Mouse (Mus musculus) embryonic facial prominence, embryonic 14.5 days (tissue): Measurements from ENCODE around the gene Socs7. TPM values are rescaled to one million over a fixed set of nuclear protein-coding genes. Genes with fewer than 3 reads are reported as not detected.

Source experiments
- ATAC-seq: fragments of 200-750 bp; cut with Nextera tagmentation; 2 replicates; pipeline ENCODE4 v1.8.0; 2017; ENCODE audit warnings: low read depth, moderate number of reproducible peaks, moderate TSS enrichment
- DNase-seq: peaks from one replicate; pipeline ENCODE4 v3.0.0-alpha.2; 2015; ENCODE audit warnings: low spot score
- H3K27ac ChIP-seq: fragments of 300-500 bp; sonication (generic); replicated peaks from 2 replicates; pipeline ENCODE4 v1.5.1; 2014; ENCODE audit warnings: low read depth, mild to moderate bottlenecking, low read length, moderate library complexity
- H3K27me3 ChIP-seq: fragments of 300-500 bp; sonication (generic); replicated peaks from 2 replicates; pipeline ENCODE4 v1.6.1; 2014; ENCODE audit warnings: low read length; ENCODE audit not compliant: control insufficient read depth, insufficient read depth
- H3K36me3 ChIP-seq: fragments of 300-500 bp; sonication (generic); 2 replicates; pipeline ENCODE4 v1.6.1; 2014; ENCODE audit warnings: low read length, mixed read lengths; ENCODE audit not compliant: control insufficient read depth, insufficient read depth
- H3K4me1 ChIP-seq: fragments of 300-500 bp; sonication (generic); 2 replicates; pipeline ENCODE4 v1.6.1; 2014; ENCODE audit warnings: antibody characterized with exemption, low read length; ENCODE audit not compliant: control insufficient read depth, insufficient read depth
- H3K4me2 ChIP-seq: fragments of 300-500 bp; sonication (generic); 2 replicates; pipeline ENCODE4 v1.6.1; 2014; ENCODE audit warnings: low read depth, mild to moderate bottlenecking, low read length, moderate library complexity, mixed read lengths
- H3K4me3 ChIP-seq: fragments of 300-500 bp; sonication (generic); 2 replicates; pipeline ENCODE4 v1.5.1; 2014; ENCODE audit warnings: low read depth, mild to moderate bottlenecking, low read length
- H3K9ac ChIP-seq: fragments of 300-500 bp; sonication (generic); 2 replicates; pipeline ENCODE4 v1.6.1; 2014; ENCODE audit warnings: low read depth, mild to moderate bottlenecking, low read length, moderate library complexity, mixed read lengths
- H3K9me3 ChIP-seq: fragments of 300-500 bp; sonication (generic); 2 replicates; pipeline ENCODE4 v1.6.1; 2016; ENCODE audit warnings: low read length; ENCODE audit not compliant: control insufficient read depth
- WGBS: fragments of 180-500 bp; shearing (Covaris S2); extraction: QIAGEN DNeasy Blood & Tissue Kit; methylation state at CpG from one replicate; pipeline ENCODE4 v1.1.7; 2014; 5-methylcytosine and 5-hydroxymethylcytosine counted together
- polyA plus RNA-seq: library from polyadenylated mRNA; unstranded; fragments of >200 nt; fragmentation: Nextera tagmentation; extraction: Ambion mirVana; gene quantifications from 2 replicates; pipeline ENCODE4 v1.2.1, GENCODE M21; 2014

Gene Socs7
- polyA plus RNA-seq, 1 experiment from 2014 or later = 3.1 TPM

DNA sequence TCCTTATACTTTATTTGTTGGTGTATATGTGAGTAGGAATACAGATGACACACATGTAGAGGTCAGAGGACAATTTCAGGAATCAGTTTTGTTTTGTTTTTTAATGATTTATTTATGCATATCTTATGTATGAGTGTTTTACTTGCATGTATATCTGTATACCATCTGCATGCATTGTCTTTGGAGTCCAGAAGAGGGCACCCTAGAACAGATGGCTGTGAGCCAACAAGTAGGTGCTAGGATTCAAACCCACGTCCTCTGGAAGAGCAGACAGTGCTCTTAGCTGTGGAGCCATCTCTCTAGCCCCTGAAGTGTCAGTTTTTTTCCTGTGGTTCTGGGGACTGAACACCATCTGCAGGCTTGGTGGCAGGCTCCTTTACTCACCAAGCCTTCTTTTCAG lies 37.1 kb upstream of the Socs7 start:
- Histone ChIP-seq H3K27me3 (no peaks in the 10 kb centered on the region), H3K4me3 (no peak overlapping the region), H3K9ac (no peak overlapping the region), H3K9me3 (no peaks in the 10 kb centered on the region), H3K36me3 (peaks cover 73% of the 10 kb centered on the region), H3K4me1 (no peaks in the 10 kb centered on the region), H3K27ac (no peak overlapping the region), H3K4me2 (no peak overlapping the region)
- 56% methylated on average over 1 of the region's 1 CpGs for WGBS
- no peak for DNase-seq
- no peak for ATAC-seq

DNA sequence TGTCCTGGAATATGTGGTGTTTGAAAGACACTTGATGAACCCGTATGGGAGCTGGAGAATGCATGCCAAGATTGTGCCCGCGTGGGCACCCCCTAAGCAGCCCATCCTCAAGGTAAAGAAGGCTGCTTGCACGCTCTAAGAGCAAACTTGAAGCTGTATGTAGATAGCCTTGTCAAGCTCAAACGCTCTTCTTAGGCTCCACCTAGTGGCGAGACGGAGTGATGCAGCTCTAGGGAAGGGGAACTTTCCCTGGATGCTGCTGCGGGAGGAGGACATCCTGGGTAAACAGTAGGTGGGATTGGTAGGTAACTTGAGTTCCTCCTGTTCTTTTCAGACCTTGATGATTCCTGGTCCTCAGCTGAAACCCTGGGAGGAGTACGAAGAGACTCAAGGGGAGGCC lies 34.2 kb upstream of the Socs7 start:
- H3K27me3 ChIP-seq = no peaks in the 10 kb centered on the region
- ATAC-seq (peak; percentile 53; the same call in 1 of the 2 replicates), DNase-seq (peak; percentile 69)
- H3K27ac ChIP-seq = no peak overlapping the region
- no peak overlapping the region for H3K9ac ChIP-seq
- no peak overlapping the region for H3K4me3 ChIP-seq
- 22% methylated on average over 9 of the region's 9 CpGs for WGBS
- H3K4me1 ChIP-seq = no peaks in the 10 kb centered on the region
- peaks cover 66% of the 10 kb centered on the region for H3K36me3 ChIP-seq
- no peaks in the 10 kb centered on the region for H3K9me3 ChIP-seq
- no peak overlapping the region for H3K4me2 ChIP-seq

DNA sequence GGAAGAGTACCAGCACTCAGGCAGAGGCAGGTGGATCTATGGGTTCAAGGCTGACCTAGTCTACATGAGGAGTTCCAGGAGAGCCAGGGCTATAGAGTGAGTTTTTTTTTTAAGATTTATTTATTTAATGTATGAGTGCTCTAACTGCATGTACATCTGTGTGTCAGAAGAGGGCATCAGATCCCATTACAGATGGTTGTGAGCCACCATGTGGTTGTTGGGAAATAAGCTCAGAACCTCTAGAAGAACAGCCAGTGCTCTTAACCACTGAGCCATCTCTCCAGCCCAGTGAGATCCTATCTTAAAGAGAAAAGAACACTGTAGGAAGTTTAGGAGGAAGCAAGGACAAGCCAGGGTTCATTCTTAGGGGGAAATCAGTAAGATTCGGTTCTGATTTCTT lies 32.0 kb upstream of the Socs7 start:
- Histone ChIP-seq H3K4me3 (no peak overlapping the region), H3K36me3 (peaks cover 47% of the 10 kb centered on the region), H3K4me2 (no peak overlapping the region), H3K9ac (no peak overlapping the region), H3K4me1 (no peaks in the 10 kb centered on the region), H3K27ac (no peak overlapping the region), H3K27me3 (no peaks in the 10 kb centered on the region), H3K9me3 (no peaks in the 10 kb centered on the region)
- DNase-seq = no peak
- 94% methylated on average over 1 of the region's 1 CpGs for WGBS
- no peak for ATAC-seq

DNA sequence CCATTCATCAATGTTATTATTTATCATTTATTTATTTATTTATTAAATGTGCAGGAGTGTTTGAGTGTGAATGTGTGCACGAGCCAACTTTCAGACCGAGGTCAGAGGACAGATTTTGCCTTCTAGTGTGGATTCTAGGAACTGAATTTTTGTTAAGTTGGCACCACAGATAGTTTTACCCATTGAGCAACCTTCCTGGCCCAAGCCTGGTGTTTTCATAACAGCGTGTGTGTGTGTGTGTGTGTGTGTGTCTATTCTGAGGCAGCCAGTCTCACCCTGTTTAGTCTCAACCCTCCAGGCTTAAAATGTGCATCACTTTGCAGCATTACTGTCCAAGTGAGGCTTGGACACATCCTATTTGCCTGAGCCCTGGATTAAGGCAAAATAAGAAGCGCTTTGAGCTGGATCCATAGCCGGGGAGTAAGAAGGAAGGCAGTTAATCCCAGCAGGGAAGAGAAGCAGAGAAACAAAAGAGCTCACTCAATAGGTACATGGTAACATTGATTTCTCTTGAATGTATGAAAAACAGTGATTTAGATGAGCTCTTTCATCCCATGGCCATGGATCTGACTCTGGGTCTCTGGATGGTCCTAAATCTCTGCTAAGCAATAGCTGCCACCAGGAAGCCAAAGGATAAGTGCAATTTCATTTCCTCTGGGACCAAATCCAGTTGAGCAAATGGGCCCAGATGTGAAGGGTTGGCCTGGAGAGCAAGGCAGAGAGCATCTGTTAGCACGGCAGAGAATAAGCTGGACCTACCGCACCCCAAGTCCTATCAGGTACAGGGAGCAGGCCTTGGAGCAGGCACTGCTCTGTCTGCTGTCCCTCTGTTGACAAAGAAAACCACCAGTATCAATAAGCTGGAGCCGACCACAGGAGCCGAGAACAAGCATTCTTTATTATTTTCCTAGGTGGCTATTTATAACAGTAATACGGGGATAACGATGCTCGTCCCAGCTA lies 30.8 kb upstream of the Socs7 start:
- Histone ChIP-seq H3K9ac (no peak overlapping the region), H3K9me3 (no peaks in the 10 kb centered on the region), H3K36me3 (peaks cover 36% of the 10 kb centered on the region), H3K27me3 (no peaks in the 10 kb centered on the region), H3K4me3 (no peak overlapping the region), H3K27ac (no peak overlapping the region), H3K4me1 (peaks cover 4% of the 10 kb centered on the region; the same call in 1 of the 2 replicates), H3K4me2 (no peak overlapping the region)
- DNase-seq = no peak
- ATAC-seq = no peak
- WGBS = 78% methylated on average over 12 of the region's 12 CpGs

DNA sequence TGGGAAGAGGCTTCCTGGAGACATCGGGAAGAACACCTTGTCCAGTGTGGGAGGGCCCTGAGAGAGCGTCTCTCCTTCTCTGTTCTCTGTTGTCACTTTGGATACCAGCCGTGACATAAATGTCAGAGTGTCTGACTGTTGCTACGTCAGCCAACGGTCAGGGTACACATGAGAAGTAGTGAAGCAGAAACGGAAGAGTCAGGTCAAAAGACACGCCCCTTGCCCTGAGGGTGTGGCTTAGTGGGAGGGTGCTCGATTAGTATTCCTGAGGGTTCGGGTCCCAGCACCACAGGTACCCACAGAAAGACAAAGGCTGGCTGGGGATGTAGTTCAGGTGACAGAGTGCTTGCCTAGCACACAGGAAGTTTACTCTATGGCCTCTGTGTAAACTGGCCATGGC lies 29.3 kb upstream of the Socs7 start:
- Histone ChIP-seq H3K4me1 (peaks cover 6% of the 10 kb centered on the region; the same call in 1 of the 2 replicates), H3K4me3 (no peak overlapping the region), H3K27me3 (no peaks in the 10 kb centered on the region), H3K36me3 (peaks cover 22% of the 10 kb centered on the region), H3K4me2 (no peak overlapping the region), H3K9me3 (no peaks in the 10 kb centered on the region), H3K9ac (no peak overlapping the region), H3K27ac (no peak overlapping the region)
- DNase-seq = no peak
- WGBS = 47% methylated on average over 9 of the region's 9 CpGs
- ATAC-seq = no peak

DNA sequence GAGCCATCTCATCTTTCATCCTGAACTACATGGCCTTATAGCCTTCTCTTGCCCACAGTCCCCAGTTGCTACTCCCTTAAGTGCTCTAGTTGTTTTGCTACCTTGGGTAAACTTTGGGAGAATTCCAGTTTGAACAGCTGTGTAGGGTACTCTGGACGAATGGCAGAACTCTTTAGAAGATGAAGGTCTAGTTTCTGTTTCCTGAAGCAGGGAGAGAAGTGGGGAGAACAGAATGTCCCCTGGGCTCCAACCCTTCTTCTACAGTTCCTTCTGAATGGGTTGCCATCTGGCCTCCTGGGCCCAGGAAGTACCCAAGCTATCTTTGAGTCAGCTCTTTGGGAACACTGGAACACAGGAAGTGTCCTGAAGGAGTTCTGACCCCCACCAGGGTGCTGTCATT lies 28.5 kb upstream of the Socs7 start:
- DNase-seq (peak; percentile 26), ATAC-seq (no peak)
- Histone ChIP-seq H3K4me2 (no peak overlapping the region), H3K9ac (no peak overlapping the region), H3K27me3 (no peaks in the 10 kb centered on the region), H3K9me3 (no peaks in the 10 kb centered on the region), H3K36me3 (peaks cover 15% of the 10 kb centered on the region), H3K4me1 (peaks cover 12% of the 10 kb centered on the region), H3K4me3 (no peak overlapping the region), H3K27ac (no peak overlapping the region; the same call in 1 of the 2 replicates)
- WGBS = 32% methylated on average over 1 of the region's 1 CpGs

DNA sequence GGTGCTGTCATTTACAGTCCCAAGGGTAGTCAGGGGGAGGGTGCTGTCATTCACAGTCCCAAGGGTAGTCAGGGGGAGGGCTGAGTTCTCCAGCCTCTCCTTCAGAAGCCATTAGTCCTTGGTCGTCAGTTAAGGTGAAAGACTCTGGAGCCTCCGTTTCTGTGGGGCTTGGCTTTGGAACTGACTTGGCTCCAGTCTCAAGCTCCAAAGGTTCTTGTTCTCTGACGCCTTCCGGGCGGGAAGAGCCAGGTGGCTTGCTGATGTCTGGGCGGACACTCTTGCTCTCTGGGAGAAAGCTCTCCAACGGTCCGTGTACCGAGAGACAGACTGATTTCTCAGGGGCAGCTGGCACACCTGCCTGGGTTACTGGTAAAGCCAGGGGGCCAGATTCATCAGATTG lies 28.0 kb upstream of the Socs7 start:
- Histone ChIP-seq H3K36me3 (peaks cover 10% of the 10 kb centered on the region), H3K4me3 (no peak overlapping the region), H3K27ac (no peak overlapping the region), H3K4me2 (no peak overlapping the region), H3K9ac (no peak overlapping the region), H3K27me3 (no peaks in the 10 kb centered on the region), H3K4me1 (peaks cover 15% of the 10 kb centered on the region), H3K9me3 (no peaks in the 10 kb centered on the region)
- DNase-seq = no peak
- 75% methylated on average over 9 of the region's 9 CpGs for WGBS
- ATAC-seq = no peak

DNA sequence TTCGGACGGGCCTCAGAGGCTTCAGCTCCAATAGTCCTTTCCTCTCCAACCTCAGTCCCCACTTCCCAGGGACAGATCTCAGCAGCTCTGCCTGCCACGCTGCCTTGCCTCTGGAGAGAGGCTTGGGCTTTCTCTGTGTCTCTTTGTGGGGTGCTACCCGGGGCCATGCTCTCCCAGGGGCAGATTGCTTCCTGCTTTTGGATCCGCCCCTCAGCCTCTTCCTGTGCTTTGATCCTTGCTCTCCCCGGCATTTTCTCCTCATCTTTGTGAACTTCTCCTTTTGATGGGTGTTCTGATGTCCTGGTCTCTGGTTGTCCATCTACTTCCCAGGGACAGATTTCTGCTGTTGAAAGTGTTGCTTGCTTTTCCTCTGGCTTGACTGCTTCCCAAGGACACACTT lies 26.1 kb upstream of the Socs7 start:
- Histone ChIP-seq H3K9me3 (no peaks in the 10 kb centered on the region), H3K36me3 (no peaks in the 10 kb centered on the region), H3K27ac (no peak overlapping the region), H3K4me1 (peaks cover 15% of the 10 kb centered on the region), H3K4me3 (no peak overlapping the region), H3K9ac (no peak overlapping the region), H3K4me2 (no peak overlapping the region), H3K27me3 (no peaks in the 10 kb centered on the region)
- WGBS = 42% methylated on average over 6 of the region's 6 CpGs
- DNase-seq = no peak
- ATAC-seq = no peak
